Mouse (Mus musculus) CD4-positive, CD25-positive, alpha-beta regulatory T cell, adult 4 months (primary cell): Measurements from ENCODE around the gene Cep78. TPM values are rescaled to one million over a fixed set of nuclear protein-coding genes. Genes with fewer than 3 reads are reported as not detected.

Experiments used
- ATAC-seq: one replicate; pipeline ENCODE4 v1.8.0; 2017
- polyA plus RNA-seq, 2 experiments: library from polyadenylated mRNA; unstranded; fragments of 100-300 nt; shearing (Covaris generic); gene quantifications; one replicate each; pipeline ENCODE4 v1.2.1; 2017

Gene Cep78
- polyA plus RNA-seq, 2 experiments from 2014 or later: 2.2 to 3.4 TPM

GRCm38 (mm10) chr19:15908016-15908415 is 76.8 kb downstream of the Cep78 start:
- no peak for ATAC-seq

Other genes with a start within 250 kb of the Cep78 start
- gene Psat1, start 37.7 kb downstream of the Cep78 start, polyA plus RNA-seq: 10 to 100 TPM; 39.6 to 66.0 TPM
- 10 to 100 TPM; 19.3 to 37.7 TPM for gene Gnaq, start 147.8 kb upstream of the Cep78 start, polyA plus RNA-seq